Mouse (Mus musculus) kidney, adult 11 months (tissue): ENCODE measurements around the gene Mrps34.
"Not testable (repeated sequence)": the region's sequence is repeated elsewhere in the genome, so short reads cannot be mapped to it uniquely, and the experiment has no call there.

Source experiments
- DNase-seq: peaks from one replicate; pipeline ENCODE4 v3.0.0; 2022

The Mrps34 gene

DNA sequence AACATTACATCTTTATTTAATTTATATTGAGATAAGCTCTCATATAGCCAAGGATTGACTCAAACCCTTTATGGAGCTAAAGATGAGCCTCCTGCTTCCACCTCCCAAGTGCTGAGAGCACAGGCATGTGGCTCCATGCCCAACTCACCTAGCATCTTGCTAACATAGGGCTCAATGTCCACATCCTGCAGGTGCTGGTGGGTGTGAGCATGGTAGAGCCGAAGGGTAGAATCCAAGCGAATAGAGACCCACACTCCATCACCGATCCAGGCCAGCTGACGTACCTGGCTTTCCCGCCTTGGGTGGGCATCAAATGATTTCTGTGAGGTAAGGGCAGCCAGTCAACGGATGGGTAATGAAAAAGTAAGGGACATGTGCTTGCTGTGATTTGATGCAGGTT is 5.1 kb downstream of the Mrps34 start:
- peak; percentile 5 for DNase-seq

DNA sequence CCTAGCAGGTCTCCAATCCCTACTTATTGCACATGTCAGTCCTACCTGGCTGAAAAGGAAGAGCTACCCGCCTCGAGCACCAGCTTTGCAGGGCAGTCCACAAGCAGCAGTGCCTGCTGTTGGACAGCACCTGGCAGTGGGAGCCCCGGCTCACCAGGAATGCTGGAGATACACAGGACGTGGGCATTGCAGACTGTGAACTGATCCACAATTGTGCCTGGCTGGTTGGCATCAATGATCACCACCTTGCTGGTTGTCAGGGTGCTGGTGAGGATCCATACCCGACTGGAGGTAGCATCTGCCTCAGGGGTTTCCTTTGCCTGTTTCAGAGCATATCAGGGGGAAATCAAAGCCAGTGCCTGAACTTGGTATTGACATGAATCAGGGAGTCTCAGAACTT is 7.2 kb downstream of the Mrps34 start:
- DNase-seq, result no peak

DNA sequence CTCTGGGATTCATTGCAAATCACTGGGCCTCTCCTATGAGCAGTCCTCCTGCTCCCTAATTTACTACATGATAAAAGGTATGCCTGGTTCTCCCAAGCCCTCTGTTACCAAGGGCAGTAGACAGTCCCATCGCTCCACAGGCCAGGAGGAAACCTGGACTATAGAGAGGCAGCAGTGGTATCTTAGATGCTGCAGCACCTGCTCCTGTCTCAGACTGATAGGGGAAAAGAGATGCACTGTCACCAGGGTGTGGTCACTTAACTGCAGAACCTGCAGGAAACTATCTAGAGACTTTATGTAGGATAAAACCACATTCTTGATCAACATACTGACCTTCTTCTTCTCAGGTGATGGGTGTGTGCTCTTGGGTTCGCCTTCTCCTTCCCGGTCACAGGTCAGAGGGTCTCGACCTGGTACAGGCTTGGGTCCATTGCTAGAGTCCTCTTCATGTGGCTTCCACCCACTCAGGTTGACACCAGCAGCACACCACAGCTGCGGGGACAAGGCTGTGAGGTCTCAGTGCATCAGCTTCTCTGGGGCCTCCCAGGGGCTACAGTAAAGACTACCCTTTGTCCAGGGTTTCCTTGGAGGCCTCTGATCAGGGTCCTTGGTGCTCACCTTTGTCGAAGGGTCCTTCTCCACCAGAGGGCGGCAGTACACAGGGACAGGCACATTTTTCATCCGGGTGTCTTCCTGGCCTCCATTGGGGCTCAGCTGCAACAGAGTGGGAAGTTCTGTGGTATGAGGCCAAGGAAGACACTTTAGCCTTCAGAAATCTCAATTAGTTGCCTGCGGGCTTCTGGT is 8.0 kb downstream of the Mrps34 start:
- peak; percentile 17 for DNase-seq

DNA sequence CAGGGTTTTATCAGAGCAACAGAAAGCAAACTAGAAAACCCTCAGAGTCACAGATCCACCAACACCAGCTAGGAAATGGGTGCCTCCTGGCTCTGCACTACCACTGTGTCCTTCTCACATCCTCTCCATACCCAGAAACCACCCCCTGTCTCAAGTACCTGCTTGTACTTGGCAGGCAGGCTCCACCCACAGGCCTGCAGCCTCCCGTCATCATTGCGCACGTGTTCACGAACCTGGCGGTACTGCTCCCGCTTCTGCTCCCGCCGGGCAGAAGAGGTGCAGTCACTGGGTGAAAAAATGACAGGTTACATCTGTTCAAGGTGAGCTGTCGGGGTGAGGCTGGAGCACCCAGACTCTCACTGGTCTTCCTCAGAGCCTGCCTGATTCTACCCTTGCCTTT is 8.9 kb downstream of the Mrps34 start:
- DNase-seq, result no peak

DNA sequence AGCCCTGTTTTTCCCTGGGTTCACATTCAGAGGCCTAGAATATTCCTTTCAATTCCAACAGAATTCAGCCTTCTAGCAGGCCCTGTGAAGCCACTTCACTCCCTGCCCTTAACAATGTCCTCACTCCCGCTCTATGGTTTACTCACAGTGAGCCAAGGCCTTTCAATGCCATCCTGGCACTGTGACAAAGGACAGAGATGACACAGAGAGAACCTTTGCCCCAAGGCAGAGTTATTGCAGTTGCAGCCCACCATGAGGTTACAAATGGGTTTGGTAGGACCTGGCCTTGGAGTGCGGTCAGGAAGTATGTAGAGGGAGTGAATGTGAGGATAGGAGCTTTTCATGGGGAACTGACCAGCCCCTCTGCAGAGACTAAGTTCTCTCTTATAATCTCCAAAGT is 12.7 kb downstream of the Mrps34 start:
- DNase-seq, result no peak

DNA sequence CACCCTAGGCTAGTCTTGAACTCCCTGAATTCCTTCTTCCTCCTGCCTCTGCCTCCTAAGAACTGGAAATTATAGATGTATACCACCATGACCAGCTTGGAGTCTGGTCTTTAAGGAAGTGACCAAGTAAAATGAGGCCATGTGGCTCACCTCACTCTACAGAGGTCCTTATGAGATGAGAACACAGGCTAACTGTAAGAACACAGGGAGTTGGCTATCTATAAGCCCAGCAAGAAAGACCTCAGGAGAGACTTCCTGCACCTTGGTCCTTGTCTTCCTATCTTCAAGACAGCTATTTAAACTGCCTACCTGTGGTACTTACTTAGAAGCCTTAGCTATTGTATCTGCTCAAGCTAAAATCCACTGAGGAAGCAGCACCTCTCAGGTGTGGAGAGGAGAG is 19.1 kb downstream of the Mrps34 start:
- no peak for DNase-seq

DNA sequence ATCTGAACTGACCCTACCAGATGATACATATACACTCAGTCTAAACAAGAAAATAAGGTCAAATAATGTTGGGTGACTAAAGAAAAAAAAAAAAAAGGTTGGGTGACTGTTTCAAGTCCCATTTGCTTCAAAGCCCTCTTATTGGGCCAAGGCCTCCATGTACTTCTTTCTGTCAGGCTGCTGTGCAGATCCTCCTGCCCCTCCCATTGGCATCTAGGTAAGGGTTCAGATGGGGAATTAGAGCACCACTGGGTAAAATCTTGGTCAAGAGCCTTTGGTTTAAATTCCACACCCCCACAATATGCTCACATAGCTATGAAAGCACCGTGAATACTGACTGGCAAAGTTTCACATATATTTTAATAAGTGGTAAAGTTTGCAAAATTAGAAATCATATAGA is 28.3 kb downstream of the Mrps34 start:
- DNase-seq, result no peak

DNA sequence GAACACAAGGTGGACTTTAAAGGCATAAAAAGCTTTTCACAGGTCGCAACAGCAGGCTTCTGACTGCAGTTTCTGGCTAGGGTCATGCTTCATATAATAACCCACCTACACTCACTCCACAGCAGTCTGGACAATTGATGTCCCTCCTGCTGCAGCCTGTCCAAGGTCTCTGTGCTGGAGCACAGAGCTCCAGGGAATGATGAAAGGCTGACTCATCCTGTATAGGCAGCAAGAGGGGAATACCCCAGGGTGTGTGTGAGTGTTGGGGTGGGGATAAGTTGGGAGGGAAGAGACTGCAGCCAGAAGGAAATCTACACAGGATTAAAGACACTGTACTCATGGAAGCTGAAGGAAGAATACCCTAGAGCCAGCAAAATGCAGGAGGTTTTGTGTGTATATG is 34.6 kb downstream of the Mrps34 start:
- no peak for DNase-seq

DNA sequence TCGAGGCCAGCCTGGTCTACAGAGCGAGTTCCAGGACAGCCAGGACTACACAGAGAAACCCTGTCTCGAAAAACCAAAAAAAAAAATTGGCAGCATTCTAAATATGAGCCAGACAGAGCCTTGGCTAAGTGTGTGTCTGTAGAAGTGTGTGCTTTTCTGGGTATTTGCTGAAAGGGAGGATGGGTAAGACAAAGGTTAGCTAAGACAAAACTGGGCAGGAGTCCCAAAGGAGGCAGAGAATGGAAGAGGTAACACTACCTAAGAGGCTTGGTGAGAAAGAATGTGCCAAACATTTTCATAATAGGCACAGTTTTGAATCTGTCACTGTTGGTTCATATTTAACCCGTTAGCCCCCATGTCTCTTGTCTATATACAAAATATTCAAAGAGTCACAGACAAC is 37.5 kb downstream of the Mrps34 start:
- DNase-seq, result peak; percentile 21

DNA sequence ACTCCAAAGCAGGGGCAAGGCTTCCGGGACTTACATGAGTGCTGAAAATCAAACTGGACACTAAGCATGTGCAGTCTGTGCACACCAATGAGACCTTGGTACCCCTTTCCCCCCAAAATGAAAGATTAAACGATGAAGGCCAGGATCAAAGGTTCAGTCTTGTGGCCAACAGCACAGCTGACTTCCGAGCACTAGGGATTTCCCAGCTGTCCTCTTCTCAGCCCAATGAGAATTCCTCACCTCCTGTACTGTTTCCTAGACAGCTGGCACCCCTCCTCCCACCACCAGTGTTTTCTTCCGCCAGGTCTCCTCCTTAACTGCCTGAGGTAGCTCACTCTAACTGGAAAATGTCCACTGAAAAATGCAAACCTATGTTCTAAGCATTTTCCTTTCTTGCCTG is 38.2 kb downstream of the Mrps34 start:
- no peak for DNase-seq

DNA sequence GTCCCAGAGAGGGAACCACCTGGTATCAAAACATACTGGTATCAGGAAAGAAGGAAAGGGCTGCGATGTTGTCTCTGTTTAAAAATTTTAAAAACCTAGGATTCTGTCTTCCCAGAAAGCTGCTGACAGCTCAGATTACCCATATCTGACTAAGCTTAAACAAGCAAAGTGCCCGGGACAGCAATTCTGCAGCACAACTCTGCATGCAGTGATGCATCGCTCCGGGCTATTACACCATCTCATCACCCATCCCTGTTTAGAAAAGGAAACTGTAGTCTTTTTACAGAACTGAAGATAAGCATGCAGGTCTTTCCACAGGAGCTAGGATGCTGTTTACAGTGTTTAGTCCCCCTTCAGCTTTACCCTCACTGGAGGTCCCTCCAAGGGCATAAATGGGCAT is 40.0 kb downstream of the Mrps34 start:
- no peak for DNase-seq

DNA sequence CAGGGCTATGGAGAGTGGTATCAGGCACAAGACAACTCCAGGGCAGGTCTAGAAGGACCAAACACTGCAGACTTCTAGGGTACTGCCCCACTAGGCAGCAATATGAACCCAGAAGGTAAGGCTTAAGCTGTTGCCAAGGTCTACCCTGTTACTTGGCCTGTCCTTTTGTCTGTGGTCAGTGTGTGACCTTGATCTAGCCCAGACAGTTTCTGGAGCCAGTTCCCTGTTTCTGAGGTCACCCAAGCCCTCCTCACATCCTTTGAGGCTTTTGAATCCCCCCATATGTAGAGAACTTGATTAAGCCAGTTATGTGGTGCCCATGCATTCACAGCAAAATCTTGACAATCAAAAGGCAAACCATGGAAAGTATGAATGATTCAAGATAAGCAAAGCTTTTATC is 40.8 kb downstream of the Mrps34 start:
- no peak for DNase-seq

DNA sequence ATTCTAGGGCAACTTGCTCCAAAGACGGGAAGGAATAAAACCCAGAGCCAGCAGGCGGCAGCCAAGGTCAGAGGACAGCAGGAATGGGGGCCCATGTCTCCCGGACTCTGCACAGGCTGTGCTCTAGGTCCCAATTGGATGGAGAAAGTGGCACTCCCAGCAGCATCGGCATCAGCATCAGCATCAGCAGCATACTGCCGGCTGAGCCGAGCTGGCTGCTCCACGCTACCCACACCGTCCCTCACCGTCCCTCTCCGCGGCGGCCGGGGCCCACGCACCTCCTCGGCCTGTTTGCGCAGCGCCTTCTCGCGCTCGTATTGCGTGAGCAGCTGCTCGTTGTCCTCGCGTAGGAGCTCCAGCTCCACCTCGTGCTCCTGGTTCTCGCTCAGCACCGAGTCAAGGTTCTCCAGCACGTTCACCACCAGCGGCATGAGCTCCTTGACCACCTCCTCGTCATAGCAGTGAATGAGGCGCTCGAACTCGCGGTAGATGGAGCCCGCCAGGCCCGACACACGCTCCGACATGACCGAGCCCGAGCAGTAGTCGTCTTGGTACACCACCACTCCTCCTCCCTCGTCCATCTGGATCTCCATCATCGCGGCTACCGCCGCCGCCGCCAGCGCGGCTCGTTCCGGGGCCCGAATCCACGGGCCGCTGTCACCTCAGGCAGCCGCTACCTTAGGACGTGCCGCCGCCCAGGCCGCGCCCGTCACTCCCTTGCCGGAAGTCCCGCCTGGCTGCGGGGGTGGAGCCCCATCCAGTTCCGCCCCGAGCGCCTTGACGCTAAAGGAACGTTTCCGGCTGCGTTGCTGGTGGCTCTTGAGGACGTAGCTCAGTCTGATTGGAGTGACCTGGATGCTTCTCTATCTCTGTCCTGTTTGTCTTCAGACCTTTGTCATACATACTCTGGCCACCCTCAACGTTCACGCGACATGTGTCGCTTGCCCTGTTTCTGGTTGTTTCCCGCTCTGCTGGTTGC is 41.6 kb downstream of the Mrps34 start, which contains the start of gene Mapk8ip3:
TSS of gene Mapk8ip3 (minus strand) at position 719 of the 979 bp plus-strand sequence.
- DNase-seq, result peak; percentile 92

DNA sequence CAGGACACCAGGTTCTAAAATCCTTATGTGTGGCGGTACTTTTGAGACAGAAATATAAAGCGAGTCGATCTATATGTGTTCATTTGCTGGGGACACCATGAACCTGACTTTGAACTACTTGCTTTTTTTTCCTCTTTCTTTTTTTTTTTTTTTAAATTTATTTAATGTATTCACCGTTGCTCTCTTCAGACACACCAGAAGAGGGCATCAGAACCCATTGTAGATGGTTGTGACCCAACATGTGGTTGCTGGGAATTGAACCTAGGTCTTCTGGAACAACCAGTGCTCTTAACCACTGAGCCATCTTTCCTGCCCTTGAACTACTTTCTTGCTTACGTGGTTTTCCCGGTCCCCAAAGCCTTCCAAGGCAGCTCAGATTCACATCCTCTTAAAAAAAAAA is 42.4 kb downstream of the Mrps34 start:
- DNase-seq, result no peak

DNA sequence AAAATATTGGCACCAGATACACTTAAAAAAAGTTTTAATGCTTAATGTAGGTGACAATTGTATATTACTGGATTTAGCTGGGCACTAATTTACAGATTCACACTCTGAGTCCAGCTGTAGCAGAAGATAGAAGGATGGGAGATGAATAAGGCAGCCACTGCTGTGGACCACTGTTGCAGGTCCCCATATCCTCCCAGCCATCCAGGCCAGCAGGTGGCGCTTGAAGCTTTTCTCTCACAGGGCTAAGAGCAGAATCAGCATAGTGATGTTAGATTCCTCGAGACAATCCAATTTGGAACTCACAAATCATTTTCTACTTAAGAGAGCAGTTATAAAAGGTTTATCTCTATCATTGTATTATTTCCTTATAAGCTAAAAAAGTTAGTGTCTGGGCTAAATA is 47.5 kb downstream of the Mrps34 start:
- DNase-seq, result peak; percentile 56

DNA sequence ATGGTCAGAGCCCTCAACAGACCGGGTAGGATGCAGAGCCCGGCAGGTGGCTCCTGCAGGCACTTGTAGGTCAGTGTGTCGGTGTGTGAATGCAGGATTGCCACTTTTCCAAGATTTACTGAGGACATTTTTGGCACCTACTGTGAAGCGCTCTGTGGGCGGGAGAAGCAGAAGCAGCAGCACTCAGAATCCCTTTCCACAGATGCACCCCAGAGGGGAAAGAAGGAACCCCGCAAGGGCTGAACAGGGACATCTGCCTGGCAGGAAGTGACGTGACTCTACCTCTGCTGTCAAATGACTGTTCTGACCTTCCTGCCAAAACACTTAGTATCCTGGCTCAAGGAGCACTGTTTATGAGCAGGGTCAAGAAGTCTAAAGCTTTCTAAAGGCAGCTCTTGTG is 48.1 kb downstream of the Mrps34 start:
- DNase-seq, result no peak

DNA sequence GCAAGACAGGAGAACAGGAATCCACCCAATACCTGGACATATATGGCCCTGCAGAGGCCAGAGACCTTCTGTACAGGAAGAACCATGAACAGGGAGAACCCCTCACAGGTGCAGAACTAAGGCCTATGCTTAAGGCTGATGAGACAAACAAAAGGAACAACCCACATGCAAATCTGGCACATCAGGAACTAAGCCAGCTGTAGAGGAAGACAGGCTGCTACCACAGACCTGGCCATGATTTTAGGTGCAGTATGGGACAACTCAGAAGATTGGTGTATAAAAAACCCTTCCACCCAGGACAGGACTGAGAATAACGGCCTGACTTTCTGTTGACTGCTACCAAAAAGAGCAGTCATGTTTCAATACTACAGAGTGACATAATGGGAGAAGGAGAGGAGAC is 48.7 kb downstream of the Mrps34 start:
- DNase-seq, result not testable (repeated sequence)
